Mouse (Mus musculus): ENCODE results near the gene Fgg. TPM values are rescaled to one million over a fixed set of nuclear protein-coding genes. Genes with fewer than 3 reads are reported as not detected.

Gene Fgg
- total RNA-seq, 2 experiments from 2014 or later = not detected

DNA sequence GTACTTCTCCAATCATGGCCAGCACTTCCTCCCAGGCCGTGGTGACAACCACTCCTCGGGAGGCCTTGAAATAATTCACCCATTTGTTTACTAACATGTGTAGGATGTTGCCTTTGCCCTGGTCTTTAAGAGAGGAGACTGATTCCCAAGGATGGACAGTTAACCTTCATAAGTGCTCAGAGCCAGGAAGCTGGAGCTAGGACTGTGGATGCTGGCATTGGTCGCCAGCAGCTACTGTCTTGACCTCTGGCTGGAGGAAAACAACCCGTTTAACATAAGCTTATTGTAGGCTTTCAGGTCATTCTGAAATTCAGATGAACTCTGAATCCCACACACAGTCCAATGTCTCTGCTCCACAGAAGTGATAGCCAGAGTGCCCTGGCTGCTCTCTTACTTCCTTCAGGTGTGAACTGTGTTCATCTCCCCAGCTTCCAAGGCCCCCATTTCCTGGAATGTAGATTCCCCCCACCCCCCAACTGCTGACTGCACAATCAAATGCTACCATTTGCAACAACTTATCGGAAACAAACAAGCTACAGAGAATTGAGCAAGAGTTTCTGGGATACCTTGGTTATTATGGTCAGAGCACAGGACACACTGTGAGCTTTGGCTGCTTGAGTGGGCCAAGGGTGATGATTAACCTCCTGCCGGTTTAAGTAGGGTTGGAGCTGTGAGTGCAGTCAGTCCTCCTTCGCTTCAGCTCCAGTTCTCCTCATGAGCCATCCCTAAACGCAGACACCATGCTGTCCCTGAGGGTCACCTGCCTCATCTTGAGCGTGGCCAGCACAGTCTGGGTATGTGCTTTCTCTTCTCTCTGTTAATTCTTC, 18.2 kb downstream of the Fgg start, which contains the start of gene Fga:
Fga (plus strand) TSS at position 602 of the 827 bp plus-strand sequence.
- ATAC-seq (ENCODE audit: poor library complexity, severe bottlenecking) = no peak

DNA sequence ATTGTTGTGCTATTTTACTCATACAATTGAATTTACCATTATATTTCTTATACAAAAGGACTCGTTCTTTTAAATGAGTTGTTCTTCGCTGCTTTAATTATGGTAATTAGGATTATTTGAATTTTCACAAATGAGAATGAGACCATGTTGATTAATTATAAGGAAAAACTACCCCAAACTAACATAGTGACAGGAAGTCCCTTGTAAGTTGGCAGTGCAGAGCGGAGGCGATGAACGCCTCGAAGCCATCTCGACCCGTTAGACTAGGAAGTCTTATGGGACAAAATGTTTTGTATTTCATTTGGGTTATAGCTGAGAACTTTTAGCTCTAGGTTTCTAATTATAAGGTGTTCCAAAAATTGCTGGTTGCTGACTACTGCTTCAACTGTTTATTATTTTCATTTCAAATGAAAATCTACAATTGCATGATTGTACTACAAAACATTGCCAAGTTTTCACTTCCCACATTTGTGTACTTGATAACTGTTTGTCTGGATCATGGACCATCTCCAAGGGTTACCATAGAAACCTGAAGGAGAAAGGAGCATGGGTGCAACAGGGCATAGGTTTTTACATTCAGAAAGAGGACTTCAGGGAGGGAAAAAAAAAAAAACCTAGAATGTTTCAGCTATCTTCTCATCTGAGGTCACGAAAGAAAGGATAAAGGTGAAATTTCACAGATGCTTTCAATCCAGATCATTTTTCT, 20.2 kb downstream of the Fgg start:
- no peak for ATAC-seq (ENCODE audit: poor library complexity, severe bottlenecking)

- ATAC-seq (ENCODE audit: poor library complexity, severe bottlenecking) = no peak
Observed at GRCm38 (mm10) chr3:83030331-83030730, 22.8 kb downstream of the Fgg start.

DNA sequence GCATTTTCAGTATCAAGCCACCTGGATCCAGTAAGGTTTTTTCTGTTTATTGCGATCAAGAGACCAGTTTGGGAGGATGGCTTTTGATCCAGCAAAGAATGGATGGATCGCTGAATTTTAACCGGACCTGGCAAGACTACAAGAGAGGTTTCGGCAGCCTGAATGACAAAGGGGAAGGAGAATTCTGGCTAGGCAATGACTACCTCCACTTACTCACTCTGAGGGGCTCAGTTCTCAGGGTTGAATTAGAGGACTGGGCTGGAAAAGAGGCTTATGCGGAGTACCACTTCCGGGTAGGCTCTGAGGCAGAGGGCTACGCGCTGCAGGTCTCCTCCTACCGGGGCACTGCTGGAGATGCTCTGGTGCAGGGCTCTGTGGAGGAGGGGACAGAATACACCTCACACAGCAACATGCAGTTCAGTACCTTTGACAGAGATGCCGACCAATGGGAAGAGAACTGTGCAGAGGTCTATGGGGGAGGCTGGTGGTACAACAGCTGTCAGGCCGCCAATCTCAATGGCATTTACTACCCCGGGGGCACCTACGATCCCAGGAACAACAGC, 25.3 kb downstream of the Fgg start:
- no peak for ATAC-seq (ENCODE audit: poor library complexity, severe bottlenecking)

- no peak for ATAC-seq (ENCODE audit: poor library complexity, severe bottlenecking)
Observed at GRCm38 (mm10) chr3:83033801-83034200, 26.3 kb downstream of the Fgg start.

DNA sequence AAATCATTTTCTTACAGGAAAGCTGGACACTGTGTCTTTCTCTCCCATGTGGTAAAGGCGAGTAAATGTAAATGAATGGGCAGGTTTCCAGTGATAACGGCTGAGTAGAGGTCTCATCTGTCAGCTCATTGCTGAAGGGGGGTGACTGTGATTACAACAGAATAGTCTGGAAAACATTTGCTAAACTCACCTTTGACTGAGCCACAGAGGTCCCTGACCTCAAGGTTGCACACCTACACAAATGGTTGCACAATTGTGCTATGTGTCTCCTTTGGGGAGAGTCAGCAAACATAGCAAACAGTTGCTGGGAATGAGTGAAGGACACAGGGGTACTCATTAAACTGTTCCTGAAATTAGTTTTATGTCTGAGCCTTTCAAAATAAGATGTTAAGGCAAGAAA, 31.3 kb downstream of the Fgg start:
- no peak for ATAC-seq (ENCODE audit: poor library complexity, severe bottlenecking)

DNA sequence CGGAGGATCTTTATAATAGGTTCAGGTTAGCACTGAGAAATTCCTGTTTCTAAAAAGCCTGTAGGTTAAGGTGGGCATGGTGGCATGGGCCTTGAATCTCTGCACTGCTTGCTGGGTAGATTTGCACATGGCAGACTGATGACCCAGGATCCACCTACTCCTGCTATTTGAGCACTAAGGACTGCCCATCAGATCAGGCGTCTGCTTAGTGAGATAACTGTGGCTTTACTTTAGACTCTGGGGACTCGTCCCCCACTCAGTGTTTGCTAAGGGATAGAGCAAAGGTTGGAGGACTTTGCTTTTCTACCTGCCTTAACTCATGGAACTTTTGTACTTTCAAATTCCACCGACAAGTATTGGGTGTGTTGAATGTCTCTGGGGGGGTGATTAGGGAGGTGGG, 32.1 kb downstream of the Fgg start:
- no peak for ATAC-seq (ENCODE audit: poor library complexity, severe bottlenecking)

- no peak for ATAC-seq (ENCODE audit: poor library complexity, severe bottlenecking)
Observed at GRCm38 (mm10) chr3:83042451-83042850, 34.9 kb downstream of the Fgg start.

- no peak for ATAC-seq (ENCODE audit: poor library complexity, severe bottlenecking)
Observed at GRCm38 (mm10) chr3:83046649-83047048, 39.1 kb downstream of the Fgg start.

DNA sequence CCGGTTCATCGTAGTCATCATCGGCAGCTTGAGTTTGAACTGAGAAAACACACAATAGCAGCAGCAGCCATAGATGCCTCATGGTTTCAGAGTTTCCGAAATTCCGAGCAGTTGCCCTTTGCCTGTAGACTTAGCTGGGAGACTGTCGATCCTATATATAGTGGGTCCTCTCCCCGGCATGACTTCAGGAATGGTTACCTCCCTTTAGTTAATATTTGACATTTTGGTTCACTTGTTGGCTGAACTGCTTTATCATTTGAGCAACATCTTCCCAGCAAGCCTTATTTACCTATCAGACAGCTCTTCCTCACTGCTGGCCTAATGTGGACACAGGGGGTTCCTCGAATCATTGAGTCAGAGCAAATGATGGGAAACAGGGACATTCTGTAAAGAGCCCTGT, 42.2 kb downstream of the Fgg start, which contains the start of gene Fgb:
Fgb (minus strand) TSS at position 184 of the 400 bp plus-strand sequence.
- ATAC-seq (ENCODE audit: poor library complexity, severe bottlenecking) = no peak

DNA sequence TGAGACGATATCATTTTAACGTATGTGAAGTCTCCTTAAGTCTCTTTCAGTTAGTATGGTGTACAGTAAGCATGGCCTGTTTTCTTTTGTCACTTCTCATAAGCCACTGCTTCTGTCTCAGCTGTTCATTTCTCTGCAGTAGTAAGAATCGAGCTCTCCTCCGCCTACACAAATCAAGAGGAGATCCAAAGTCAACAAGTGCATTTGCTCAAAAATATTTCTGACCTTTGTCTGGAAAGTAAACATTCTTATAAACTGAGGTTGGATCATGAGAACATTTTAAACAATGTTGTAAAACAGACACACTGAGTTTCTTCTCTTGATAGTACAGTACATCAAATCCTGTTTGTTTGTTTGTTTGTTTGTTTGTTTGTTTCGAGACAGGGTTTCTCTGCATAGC, 43.1 kb downstream of the Fgg start:
- ATAC-seq (ENCODE audit: poor library complexity, severe bottlenecking) = no peak

DNA sequence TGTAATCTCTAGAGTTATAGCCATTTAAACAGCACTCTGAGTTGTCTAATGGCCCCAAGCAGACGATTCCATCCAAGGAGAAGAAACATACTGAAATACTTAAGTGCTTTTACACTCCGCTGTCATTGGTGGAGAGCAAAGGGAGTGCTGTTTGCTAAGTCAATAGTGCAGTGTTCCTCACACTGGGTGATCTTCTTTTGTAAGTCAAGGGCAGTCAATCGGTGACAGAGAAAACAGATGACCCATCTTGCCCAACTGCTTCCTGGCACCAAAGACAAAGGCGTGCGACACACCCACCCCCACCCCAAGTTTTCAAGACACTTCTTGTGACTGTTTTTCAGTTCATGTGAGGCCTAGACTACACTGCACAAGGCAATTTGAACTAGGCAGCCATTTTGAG, 44.6 kb downstream of the Fgg start:
- ATAC-seq (ENCODE audit: poor library complexity, severe bottlenecking) = no peak

- no peak for ATAC-seq (ENCODE audit: poor library complexity, severe bottlenecking)
Observed at GRCm38 (mm10) chr3:83053126-83053525, 45.6 kb downstream of the Fgg start.

GRCm38 (mm10) chr3:83053758-83054157, 46.2 kb downstream of the Fgg start:
- no peak for ATAC-seq (ENCODE audit: poor library complexity, severe bottlenecking)

- no peak for ATAC-seq (ENCODE audit: poor library complexity, severe bottlenecking)
Observed at GRCm38 (mm10) chr3:83054759-83055158, 47.2 kb downstream of the Fgg start.

GRCm38 (mm10) chr3:83055281-83056038, 47.9 kb downstream of the Fgg start, which contains the start of gene Plrg1:
Plrg1 (plus strand) TSS chr3:83055522.
- peak; percentile 94 for ATAC-seq (ENCODE audit: poor library complexity, severe bottlenecking)

DNA sequence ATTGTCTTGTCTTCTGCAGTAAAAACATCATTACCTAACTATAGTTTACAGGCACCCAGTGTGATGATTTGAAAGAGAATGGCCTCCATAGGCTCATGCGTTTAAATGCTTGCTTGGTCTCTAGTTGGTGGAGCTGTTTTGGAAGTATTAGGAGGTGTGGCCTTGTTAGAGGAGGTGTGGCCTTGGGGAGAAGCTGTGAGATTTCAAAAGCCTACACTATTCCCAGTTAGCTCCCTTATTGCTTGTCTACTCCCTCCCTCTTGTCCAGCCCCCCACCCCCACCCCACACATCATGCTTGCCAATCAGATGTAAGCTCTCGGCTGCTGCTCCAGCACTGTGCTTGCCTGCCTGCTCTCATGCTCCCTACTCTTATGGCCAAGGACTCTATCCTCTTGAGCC, 49.5 kb downstream of the Fgg start:
- ATAC-seq (ENCODE audit: poor library complexity, severe bottlenecking) = no peak
